In genomic region chr8:74910708-74911107, GRCm38 (mm10) we compare ENCODE assay signal across 41 mouse cellular contexts. TPM values are rescaled to one million over a fixed set of nuclear protein-coding genes. Genes with fewer than 3 reads are reported as not detected.
"Had no signal": no experiment of that assay in that cellular context is flagged by ENCODE, and none has a peak within 500 bp of the region (broad histone marks: within the 10 kb centered on the region; RNA-seq: fewer than 3 reads in every experiment).

No protein-coding gene starts in this region.

- H3K4me2 ChIP-seq: heart, embryonic 11.5 days; heart, embryonic 12.5 days; heart, embryonic 13.5 days; heart, embryonic 15.5 days; hindbrain, embryonic 12.5 days; hindbrain, embryonic 13.5 days; hindbrain, embryonic 14.5 days; hindbrain, embryonic 15.5 days; kidney, embryonic 15.5 days had no signal

- H3K27me3 ChIP-seq: heart, embryonic 12.5 days; heart, embryonic 13.5 days; heart, embryonic 15.5 days; hindbrain, embryonic 12.5 days; hindbrain, embryonic 13.5 days; hindbrain, embryonic 15.5 days; kidney, embryonic 15.5 days had no signal

- H3K4me1 ChIP-seq: heart, embryonic 10.5 days; heart, embryonic 13.5 days; heart, embryonic 15.5 days; hindbrain, embryonic 10.5 days; hindbrain, embryonic 12.5 days; hindbrain, embryonic 13.5 days; hindbrain, embryonic 15.5 days; kidney, embryonic 15.5 days had no signal

- DNase-seq: heart, postnatal 10 days; heart, postnatal 14 days; heart, postnatal 4 days; kidney, adult 11 months; kidney, adult 18-20 months; kidney, adult 2 months; kidney, adult 8-10 months; kidney, adult 9 months; kidney, postnatal 10 days; kidney, postnatal 14 days; kidney, postnatal 25 days; kidney, postnatal 36 days; kidney, postnatal 4 days; layer of hippocampus, adult 9-11 months; layer of hippocampus, postnatal 36 days had no signal

- ATAC-seq: hindbrain, embryonic 16.5 days; hindbrain, postnatal 0 days; inflammation-experienced regulatory T-cells, adult 6 months had no signal

- H3K36me3 ChIP-seq: heart, embryonic 10.5 days; heart, embryonic 12.5 days; heart, embryonic 13.5 days; heart, embryonic 15.5 days; hindbrain, embryonic 10.5 days; hindbrain, embryonic 12.5 days; hindbrain, embryonic 13.5 days; hindbrain, embryonic 15.5 days; kidney, embryonic 15.5 days had no signal

- H3K27ac ChIP-seq: heart, embryonic 10.5 days; heart, embryonic 13.5 days; heart, embryonic 15.5 days; hindbrain, embryonic 10.5 days; hindbrain, embryonic 12.5 days; hindbrain, embryonic 13.5 days; hindbrain, embryonic 14.5 days; hindbrain, embryonic 15.5 days; hindbrain, postnatal 0 days; kidney, embryonic 15.5 days; kidney, postnatal 0 days; layer of hippocampus, adult 2 months; left cerebral cortex, adult 2 months had no signal

- H3K9me3 ChIP-seq: heart, embryonic 10.5 days; heart, embryonic 12.5 days; heart, embryonic 13.5 days; heart, embryonic 15.5 days; hindbrain, embryonic 10.5 days; hindbrain, embryonic 12.5 days; hindbrain, embryonic 13.5 days; hindbrain, embryonic 15.5 days; kidney, embryonic 15.5 days had no signal

- H3K4me3 ChIP-seq: heart, embryonic 10.5 days; heart, embryonic 12.5 days; heart, embryonic 13.5 days; heart, embryonic 15.5 days; hindbrain, embryonic 10.5 days; hindbrain, embryonic 12.5 days; hindbrain, embryonic 13.5 days; hindbrain, embryonic 15.5 days; kidney, embryonic 15.5 days; layer of hippocampus, adult 2 months; left cerebral cortex, adult 2 months had no signal

- H3K9ac ChIP-seq: heart, embryonic 12.5 days; heart, embryonic 13.5 days; heart, embryonic 15.5 days; hindbrain, embryonic 12.5 days; hindbrain, embryonic 13.5 days; hindbrain, embryonic 14.5 days; hindbrain, embryonic 15.5 days; kidney, embryonic 15.5 days had no signal

RNA-seq across cellular contexts. Expression of gene Isx, which starts 37.7 kb away (rescaled TPM):
- total RNA-seq: heart, adult 8-10 months; hematopoietic stem cell, adult 5-6 weeks; hindbrain, postnatal 0 days; layer of hippocampus, adult 18-20 months; layer of hippocampus, adult 2 months; layer of hippocampus, postnatal 10 days; layer of hippocampus, postnatal 14 days; layer of hippocampus, postnatal 25 days; layer of hippocampus, postnatal 36 days; left cerebral cortex, adult 2 months had no signal
- polyA plus RNA-seq: heart, embryonic 11.5 days; heart, embryonic 12.5 days; heart, embryonic 13.5 days; hindbrain, embryonic 10.5 days; hindbrain, embryonic 11.5 days; hindbrain, embryonic 12.5 days; hindbrain, embryonic 13.5 days; hindbrain, embryonic 14.5 days; hindbrain, embryonic 15.5 days; hindbrain, embryonic 16.5 days; hindbrain, postnatal 0 days; kidney, adult 2 months; kidney, embryonic 14.5 days; kidney, embryonic 15.5 days; kidney, embryonic 16.5 days had no signal
